ENCODE assay signal across 11 mouse cellular contexts in genomic region chr1:69513595-69514250, GRCm38 (mm10).
DNase-seq lines count a peak whose midpoint lies in the region; ATAC-seq lines count a peak whose summit lies in the region.
"Had no signal": no experiment of that assay in that cellular context is flagged by ENCODE, and none has a peak within 500 bp of the region (broad histone marks: within the 10 kb centered on the region; RNA-seq: fewer than 3 reads in every experiment).

No protein-coding gene starts in this region.

- no peaks in the 10 kb centered on the region for H3K36me3 ChIP-seq in heart, embryonic 10.5 days
- no peaks in the 10 kb centered on the region for H3K36me3 ChIP-seq in liver, embryonic 12.5 days
- H3K36me3 ChIP-seq in stomach, embryonic 15.5 days: no peaks in the 10 kb centered on the region
- H3K36me3 ChIP-seq: embryonic facial prominence, embryonic 13.5 days had no signal

- H3K9ac ChIP-seq in liver, embryonic 12.5 days: no peak overlapping the region; the same call in 1 of the 2 replicates
- no peak overlapping the region for H3K9ac ChIP-seq in stomach, embryonic 15.5 days
- H3K9ac ChIP-seq: embryonic facial prominence, embryonic 13.5 days had no signal

- no peaks in the 10 kb centered on the region for H3K27me3 ChIP-seq in heart, embryonic 10.5 days (ENCODE audit: insufficient read depth, poor library complexity, severe bottlenecking)
- H3K27me3 ChIP-seq in liver, embryonic 12.5 days (replicated peaks): no peaks in the 10 kb centered on the region
- no peaks in the 10 kb centered on the region for H3K27me3 ChIP-seq in stomach, embryonic 15.5 days (replicated peaks)
- H3K27me3 ChIP-seq: embryonic facial prominence, embryonic 13.5 days had no signal

- intact Hi-C loops in heart, postnatal 10 days (cut with DNase I): no loop called here

- peak overlapping the region; percentile 51 for H3K4me2 ChIP-seq in liver, embryonic 12.5 days
- no peak overlapping the region for H3K4me2 ChIP-seq in stomach, embryonic 15.5 days
- H3K4me2 ChIP-seq: embryonic facial prominence, embryonic 13.5 days had no signal

- 1% methylated on average over 5 of the region's 5 CpGs for WGBS in heart, embryonic 10.5 days
- 3% methylated on average over 5 of the region's 5 CpGs for WGBS in liver, embryonic 12.5 days (ENCODE audit: insufficient replicate concordance)
- WGBS in stomach, embryonic 15.5 days: 32% methylated on average over 5 of the region's 5 CpGs

- peak; percentile 80 for ATAC-seq in liver, embryonic 12.5 days
- ATAC-seq in stomach, embryonic 15.5 days (ENCODE audit: insufficient read depth, low FRiP score, low read depth): peak; percentile 39; the same call in 1 of the 2 replicates

- H3K4me1 ChIP-seq in heart, embryonic 10.5 days: peaks cover 22% of the 10 kb centered on the region
- H3K4me1 ChIP-seq in liver, embryonic 12.5 days: peaks cover 67% of the 10 kb centered on the region
- H3K4me1 ChIP-seq in stomach, embryonic 15.5 days: no peaks in the 10 kb centered on the region

- no peak overlapping the region for H3K4me3 ChIP-seq in heart, embryonic 10.5 days
- H3K4me3 ChIP-seq in liver, embryonic 12.5 days: 0 out of 2 replicates have a peak overlapping the region, but pooled peaks have one; percentile 11
- no peak overlapping the region for H3K4me3 ChIP-seq in stomach, embryonic 15.5 days (replicated peaks)
- H3K4me3 ChIP-seq: embryonic facial prominence, embryonic 13.5 days had no signal

- peak overlapping the region; percentile 47; the same call in 1 of the 2 replicates for H3K27ac ChIP-seq in heart, embryonic 10.5 days
- H3K27ac ChIP-seq in liver, embryonic 12.5 days: 0 out of 2 replicates have a peak overlapping the region, but pooled peaks have one; percentile 48
- no peak overlapping the region for H3K27ac ChIP-seq in stomach, embryonic 15.5 days
- H3K27ac ChIP-seq: embryonic facial prominence, embryonic 13.5 days had no signal

- no peak for DNase-seq in heart, embryonic 10.5 days (ENCODE audit: low spot score)
- DNase-seq in heart, postnatal 10 days: no peak
- DNase-seq in thymus, postnatal 0 days (ENCODE audit: low spot score): peak; percentile 35
- no peak for DNase-seq in thymus, adult 18-20 months
- DNase-seq in ovary, postnatal 14 days (ENCODE audit: low spot score): no peak
- DNase-seq in layer of hippocampus, postnatal 36 days: no peak
- DNase-seq: kidney, postnatal 14 days; left cerebral cortex, postnatal 4 days had no signal

- H3K9me3 ChIP-seq in heart, embryonic 10.5 days: no peaks in the 10 kb centered on the region
- H3K9me3 ChIP-seq in liver, embryonic 12.5 days (replicated peaks): no peaks in the 10 kb centered on the region
- H3K9me3 ChIP-seq in stomach, embryonic 15.5 days: no peaks in the 10 kb centered on the region
- H3K9me3 ChIP-seq: embryonic facial prominence, embryonic 13.5 days had no signal
